Mouse (Mus musculus): ENCODE measurements around the gene Myo1g. TPM values are rescaled to one million over a fixed set of nuclear protein-coding genes. Genes with fewer than 3 reads are reported as not detected.

Myo1g gene
- total and polyA plus RNA-seq, 3 experiments, result 1.4 to 7.2 (median 1.4) TPM

DNA sequence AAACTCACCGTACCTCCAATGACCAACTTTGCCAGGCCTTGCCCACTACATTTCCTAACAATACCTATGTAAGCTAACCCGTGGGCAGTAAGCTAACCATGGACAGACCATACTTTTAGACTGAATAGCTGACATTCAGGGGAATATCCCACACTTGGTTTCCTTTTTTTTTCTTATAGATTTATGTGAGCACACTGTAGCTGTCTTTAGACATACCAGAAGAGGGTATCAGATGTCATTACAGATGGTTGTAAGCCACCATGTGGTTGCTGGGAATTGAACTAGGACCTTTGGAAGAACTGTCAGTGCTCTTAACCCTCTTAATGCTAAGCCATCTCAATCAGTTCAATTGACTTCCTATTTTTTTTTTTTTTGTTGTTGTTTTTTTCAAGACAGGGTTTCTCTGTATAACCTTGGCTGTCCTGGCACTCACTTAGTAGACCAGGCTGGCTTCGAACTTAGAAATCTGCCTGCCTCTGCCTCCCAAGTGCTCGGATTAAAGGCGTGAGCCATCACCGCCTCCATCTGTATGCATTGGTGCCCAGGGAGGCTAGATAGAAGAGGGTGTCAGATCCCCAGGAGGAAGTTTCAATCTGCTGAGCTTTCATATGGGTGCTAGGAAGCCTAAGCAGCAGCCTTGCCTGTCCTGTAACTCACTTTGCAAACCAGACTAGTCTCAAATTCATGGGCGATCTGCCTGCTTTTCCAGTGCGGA, 3.6 kb upstream of the Myo1g start:
- Histone ChIP-seq H3K4me3 (no peak overlapping the region), H3K27me3 (ENCODE audit: control insufficient read depth, insufficient read depth, low read length) (no peaks in the 10 kb centered on the region), H3K79me2 (replicated peaks; ENCODE audit: control insufficient read depth, insufficient read depth, low read length) (no peaks in the 10 kb centered on the region), H3K9ac (ENCODE audit: low read depth, low read length) (no peak overlapping the region), H3K4me1 (ENCODE audit: control insufficient read depth, insufficient read depth, low read length) (peaks cover 2% of the 10 kb centered on the region; the same call in 1 of the 2 replicates), H3K27ac (no peak overlapping the region), H3K36me3 (ENCODE audit: control insufficient read depth, insufficient read depth, low read length) (peaks cover 5% of the 10 kb centered on the region; the same call in 1 of the 2 replicates)
- intact Hi-C loops (cut with DNase I), result no loop called here
- DNase-seq, result no peak
- TF ChIP-seq POLR2A (IDR thresholded peaks at IDR 0.05; ENCODE audit: insufficient read depth, low read depth, low read length) (no peak), CTCF (IDR thresholded peaks at IDR 0.05) (no peak), EP300 (IDR thresholded peaks at IDR 0.05; ENCODE audit: insufficient read depth, low read depth, low read length) (no peak)
- WGBS, result 88% methylated on average over 8 of the region's 8 CpGs

DNA sequence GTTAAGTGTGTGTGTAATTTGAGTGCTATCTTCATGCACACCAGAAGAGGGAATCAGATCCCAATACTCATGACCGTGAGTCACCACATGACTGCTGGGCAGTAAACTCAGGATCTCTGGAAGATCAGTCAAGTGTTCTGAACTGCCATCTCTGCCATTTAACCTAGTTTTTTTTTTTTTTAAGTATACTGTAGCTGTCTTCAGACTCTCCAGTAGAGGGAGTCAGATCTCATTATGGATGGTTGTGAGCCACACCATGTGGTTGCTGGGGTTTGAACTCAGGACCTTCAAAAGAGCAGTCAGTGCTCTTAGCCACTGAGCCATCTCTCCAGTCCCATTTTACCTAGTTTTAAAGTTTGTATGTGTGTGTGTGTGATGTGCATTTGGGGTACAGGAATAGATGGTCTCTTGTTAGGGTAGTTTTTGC, 2.9 kb upstream of the Myo1g start:
- Histone ChIP-seq H3K9ac (ENCODE audit: low read depth, low read length) (no peak overlapping the region), H3K27me3 (ENCODE audit: control insufficient read depth, insufficient read depth, low read length) (no peaks in the 10 kb centered on the region), H3K4me3 (no peak overlapping the region), H3K36me3 (ENCODE audit: control insufficient read depth, insufficient read depth, low read length) (peaks cover 5% of the 10 kb centered on the region; the same call in 1 of the 2 replicates), H3K79me2 (replicated peaks; ENCODE audit: control insufficient read depth, insufficient read depth, low read length) (no peaks in the 10 kb centered on the region), H3K4me1 (ENCODE audit: control insufficient read depth, insufficient read depth, low read length) (peaks cover 2% of the 10 kb centered on the region; the same call in 1 of the 2 replicates), H3K27ac (no peak overlapping the region)
- 65% methylated on average over 1 of the region's 1 CpGs for WGBS
- intact Hi-C loops (cut with DNase I), result no loop called here
- TF ChIP-seq CTCF (IDR thresholded peaks at IDR 0.05), result peak; percentile 19; the same call in 1 of the 2 replicates
- no peak for TF ChIP-seq EP300 (IDR thresholded peaks at IDR 0.05; ENCODE audit: insufficient read depth, low read depth, low read length)
- no peak for DNase-seq

DNA sequence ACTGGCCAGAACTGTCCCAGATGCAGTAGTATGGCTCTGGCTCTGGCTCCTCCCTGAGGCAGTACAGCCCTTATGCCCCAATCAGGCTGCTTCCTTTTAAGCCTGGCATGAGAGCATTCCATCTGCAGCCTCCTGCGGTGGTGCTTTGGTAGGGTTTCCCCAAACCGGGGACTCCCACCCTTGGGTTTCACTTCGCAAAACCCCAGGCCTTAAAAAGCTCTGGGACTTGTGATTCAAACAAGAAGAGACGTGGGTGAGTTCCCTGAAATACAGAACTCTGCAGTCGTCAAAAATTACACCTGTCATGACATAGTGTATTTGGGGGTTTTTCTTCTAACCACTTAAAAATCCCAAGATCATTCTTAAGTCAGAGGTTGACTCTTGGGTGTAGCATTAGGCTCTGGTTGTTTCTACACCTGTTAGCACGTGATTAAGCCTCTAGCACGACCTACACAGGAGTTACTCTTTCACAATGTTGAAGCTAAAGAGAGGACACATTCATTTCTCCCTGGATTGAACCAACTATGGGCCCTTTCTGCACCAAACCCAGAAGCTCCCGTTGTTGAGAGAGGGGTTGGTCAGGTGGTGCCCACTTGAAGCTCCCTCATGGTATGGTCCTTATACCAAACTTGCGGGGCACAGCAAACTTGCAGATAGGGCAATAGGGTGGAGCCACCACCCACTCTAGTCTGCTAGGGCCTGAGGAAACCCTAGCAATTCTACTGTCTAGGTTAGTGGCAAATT, 2.2 kb upstream of the Myo1g start:
- no peaks in the 10 kb centered on the region for H3K79me2 ChIP-seq (replicated peaks; ENCODE audit: control insufficient read depth, insufficient read depth, low read length)
- H3K36me3 ChIP-seq (ENCODE audit: control insufficient read depth, insufficient read depth, low read length), result peaks cover 5% of the 10 kb centered on the region; the same call in 1 of the 2 replicates
- H3K27me3 ChIP-seq (ENCODE audit: control insufficient read depth, insufficient read depth, low read length), result no peaks in the 10 kb centered on the region
- TF ChIP-seq EP300 (IDR thresholded peaks at IDR 0.05; ENCODE audit: insufficient read depth, low read depth, low read length) (no peak), CTCF (IDR thresholded peaks at IDR 0.05) (no peak), POLR2A (IDR thresholded peaks at IDR 0.05; ENCODE audit: insufficient read depth, low read depth, low read length) (no peak)
- WGBS, result 73% methylated on average over 9 of the region's 9 CpGs
- intact Hi-C loops (cut with DNase I), result no loop called here
- H3K27ac ChIP-seq, result no peak overlapping the region
- no peak for DNase-seq
- H3K9ac ChIP-seq (ENCODE audit: low read depth, low read length), result no peak overlapping the region
- H3K4me3 ChIP-seq, result no peak overlapping the region
- H3K4me1 ChIP-seq (ENCODE audit: control insufficient read depth, insufficient read depth, low read length), result peaks cover 2% of the 10 kb centered on the region; the same call in 1 of the 2 replicates

DNA sequence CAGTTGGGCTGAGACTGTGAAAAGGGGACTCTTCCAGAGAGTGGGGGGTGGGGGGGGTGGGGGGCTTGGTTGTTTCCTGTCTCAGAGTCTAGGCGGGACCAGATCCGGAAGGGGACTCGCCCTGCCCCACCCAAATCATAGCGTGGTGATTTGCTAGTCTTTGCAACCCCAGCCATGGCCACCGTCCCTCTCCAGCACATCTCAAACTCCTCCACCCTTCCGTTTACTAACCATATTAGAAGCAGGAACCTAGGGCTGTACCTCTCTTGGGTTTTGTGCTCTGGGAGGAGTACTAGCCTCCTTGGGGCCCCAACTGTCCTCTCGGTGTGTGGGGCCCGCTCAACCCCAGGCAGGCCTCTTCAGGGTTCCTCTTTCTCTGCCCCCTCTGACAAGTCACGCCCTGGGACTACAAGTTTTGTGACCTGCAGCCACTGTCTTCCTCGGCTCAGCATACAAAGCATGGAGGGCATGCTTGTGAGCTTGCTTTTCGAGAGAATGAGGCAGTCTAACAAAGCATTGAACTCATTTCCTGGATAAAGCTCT, 1.2 kb downstream of the Myo1g start:
- DNase-seq, result peak in 1 of 2 experiments; percentile 52
- Histone ChIP-seq H3K4me1 (ENCODE audit: control insufficient read depth, insufficient read depth, low read length) (no peaks in the 10 kb centered on the region), H3K27ac (no peak overlapping the region), H3K79me2 (replicated peaks; ENCODE audit: control insufficient read depth, insufficient read depth, low read length) (no peaks in the 10 kb centered on the region), H3K36me3 (ENCODE audit: control insufficient read depth, insufficient read depth, low read length) (no peaks in the 10 kb centered on the region), H3K4me3 (no peak overlapping the region), H3K27me3 (ENCODE audit: control insufficient read depth, insufficient read depth, low read length) (no peaks in the 10 kb centered on the region), H3K9ac (ENCODE audit: low read depth, low read length) (no peak overlapping the region)
- intact Hi-C loops (cut with DNase I), result no loop called here
- TF ChIP-seq EP300 (IDR thresholded peaks at IDR 0.05; ENCODE audit: insufficient read depth, low read depth, low read length) (no peak), CTCF (IDR thresholded peaks at IDR 0.05) (no peak), POLR2A (IDR thresholded peaks at IDR 0.05; ENCODE audit: insufficient read depth, low read depth, low read length) (no peak)
- 53% methylated on average over 11 of the region's 11 CpGs for WGBS

DNA sequence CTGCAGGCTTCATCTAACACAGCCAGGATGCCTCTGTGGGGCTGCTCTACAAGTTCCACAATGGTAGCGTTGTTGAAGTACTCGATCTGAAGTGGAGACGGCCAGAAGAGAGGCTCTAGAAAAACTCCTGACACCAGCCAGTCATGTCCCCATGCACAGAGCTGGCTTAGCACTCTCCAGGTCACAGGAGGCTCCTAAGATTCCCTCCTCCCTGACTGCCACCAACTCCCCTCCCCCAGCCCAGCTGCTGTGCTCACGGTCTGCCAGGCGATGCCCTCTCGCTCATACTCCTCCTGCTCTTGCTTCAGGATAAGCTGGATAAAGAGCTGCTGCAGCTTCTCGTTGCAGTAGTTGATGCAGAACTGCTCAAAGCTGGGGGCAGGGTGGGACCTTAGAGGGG, 5.9 kb downstream of the Myo1g start:
- H3K9ac ChIP-seq (ENCODE audit: low read depth, low read length), result no peak overlapping the region
- no peak for DNase-seq
- WGBS, result 39% methylated on average over 7 of the region's 7 CpGs
- no peaks in the 10 kb centered on the region for H3K79me2 ChIP-seq (replicated peaks; ENCODE audit: control insufficient read depth, insufficient read depth, low read length)
- H3K4me3 ChIP-seq, result no peak overlapping the region
- intact Hi-C loops (cut with DNase I), result no loop called here
- H3K36me3 ChIP-seq (ENCODE audit: control insufficient read depth, insufficient read depth, low read length), result no peaks in the 10 kb centered on the region
- TF ChIP-seq POLR2A (IDR thresholded peaks at IDR 0.05; ENCODE audit: insufficient read depth, low read depth, low read length), result no peak
- TF ChIP-seq EP300 (IDR thresholded peaks at IDR 0.05; ENCODE audit: insufficient read depth, low read depth, low read length), result no peak
- TF ChIP-seq CTCF (IDR thresholded peaks at IDR 0.05), result no peak
- no peaks in the 10 kb centered on the region for H3K27me3 ChIP-seq (ENCODE audit: control insufficient read depth, insufficient read depth, low read length)
- H3K4me1 ChIP-seq (ENCODE audit: control insufficient read depth, insufficient read depth, low read length), result no peaks in the 10 kb centered on the region
- H3K27ac ChIP-seq, result no peak overlapping the region

Measured in heart, adult 2 months (tissue).